Mouse (Mus musculus): ENCODE measurements around the gene Cpa1.

Cpa1 gene

GRCm38 (mm10) chr6:30620994-30621393 lies 18.0 kb upstream of the Cpa1 start:
- no peak for DNase-seq (ENCODE audit: low read depth, low spot score)

- DNase-seq (ENCODE audit: low read depth, low spot score), result no peak
These were observed 17.0 kb upstream of the Cpa1 start for GRCm38 (mm10) chr6:30621986-30622389.

DNA sequence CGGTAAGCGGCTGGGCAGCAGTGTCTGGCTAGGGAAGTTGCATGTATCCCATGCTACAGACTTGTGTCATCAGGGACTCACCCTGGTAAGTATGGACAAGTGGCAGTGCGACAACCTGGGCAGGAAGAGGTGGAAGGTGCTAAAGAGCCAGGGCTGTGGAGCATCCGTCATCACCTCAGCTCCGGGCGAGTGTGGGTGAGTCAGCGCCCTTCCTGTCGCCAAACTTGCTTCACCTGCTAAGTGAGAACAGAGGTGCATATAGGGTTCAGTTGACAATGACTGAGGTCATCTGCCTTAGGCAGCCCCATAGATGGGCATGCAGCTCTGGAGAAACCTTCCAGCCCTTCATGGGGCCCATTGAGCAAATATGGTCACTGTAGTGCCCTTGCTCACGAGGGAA lies 14.3 kb upstream of the Cpa1 start:
- DNase-seq (ENCODE audit: low read depth, low spot score), result no peak

DNA sequence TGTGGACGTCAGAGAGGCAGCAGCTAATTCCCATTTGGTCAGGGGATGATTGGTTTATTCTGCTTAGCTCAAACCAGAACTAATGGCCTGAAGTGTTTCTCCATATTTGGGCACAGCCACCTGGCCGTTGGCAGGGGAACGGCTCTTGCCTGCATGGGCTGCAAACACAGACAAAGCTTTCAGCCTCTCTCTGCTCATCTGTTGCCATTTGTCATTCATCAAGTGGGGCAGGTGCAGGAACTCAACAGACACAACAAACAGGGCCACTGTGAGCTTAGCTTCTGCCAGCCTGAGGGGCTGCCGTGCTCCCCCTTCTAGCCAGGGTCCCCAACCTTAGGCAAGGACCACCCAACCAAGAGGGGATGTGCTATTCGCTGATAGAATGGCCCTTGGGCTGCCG lies 10.9 kb upstream of the Cpa1 start:
- DNase-seq (ENCODE audit: low read depth, low spot score), result no peak

DNA sequence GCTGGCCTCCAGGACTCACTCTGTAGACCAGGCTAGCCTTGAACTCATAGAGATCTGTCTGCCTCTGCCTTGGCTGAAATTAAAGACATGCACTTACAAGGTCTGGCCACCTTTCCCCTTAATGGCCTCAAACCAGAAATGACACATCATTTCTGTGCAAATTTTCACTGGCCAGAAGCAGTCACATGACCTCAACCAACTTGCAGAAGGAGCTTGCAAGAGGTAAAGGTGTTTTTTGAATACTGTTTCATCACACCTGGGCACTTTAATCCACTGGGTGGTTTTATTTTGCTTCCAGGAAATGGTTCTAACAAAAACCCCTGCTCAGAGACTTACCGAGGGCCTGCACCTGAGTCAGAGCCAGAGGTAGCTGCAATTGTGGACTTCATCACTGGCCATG lies 9.0 kb upstream of the Cpa1 start:
- no peak for DNase-seq (ENCODE audit: low read depth, low spot score)

GRCm38 (mm10) chr6:30635361-30635862 lies 3.6 kb upstream of the Cpa1 start:
- no peak for DNase-seq (ENCODE audit: low read depth, low spot score)

DNA sequence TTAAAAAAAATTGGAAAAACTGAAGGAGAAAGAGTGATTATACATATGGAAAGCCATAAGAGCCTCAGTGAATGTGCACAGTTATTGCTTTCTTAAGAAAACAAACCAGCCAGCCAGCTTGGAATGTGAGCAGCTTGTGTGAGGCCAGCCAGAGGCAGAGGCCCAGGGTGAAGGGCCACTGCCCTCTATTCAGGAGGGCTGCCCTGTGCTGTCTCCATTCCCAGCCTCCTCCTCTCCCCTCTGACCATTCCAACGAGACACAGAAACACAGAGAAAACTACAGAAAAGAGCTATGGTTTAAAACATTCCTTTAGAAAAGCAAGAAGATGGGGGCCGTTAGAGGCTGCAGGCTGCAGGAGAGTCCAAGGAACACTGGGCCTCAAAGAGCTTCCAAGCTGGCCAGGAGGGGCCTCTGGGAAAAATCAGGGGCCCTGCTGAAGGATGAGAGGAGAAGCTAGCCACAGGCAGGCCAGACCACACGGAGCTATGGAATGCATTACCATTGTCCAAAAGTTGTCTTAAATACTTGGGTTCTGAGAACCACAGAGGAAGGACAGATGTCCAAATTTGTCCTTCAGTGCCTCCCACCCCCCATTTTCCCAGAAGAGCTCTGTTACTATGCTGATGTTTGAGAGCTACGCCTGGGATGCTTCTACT lies 2.7 kb upstream of the Cpa1 start:
- no peak for DNase-seq (ENCODE audit: low read depth, low spot score)

DNA sequence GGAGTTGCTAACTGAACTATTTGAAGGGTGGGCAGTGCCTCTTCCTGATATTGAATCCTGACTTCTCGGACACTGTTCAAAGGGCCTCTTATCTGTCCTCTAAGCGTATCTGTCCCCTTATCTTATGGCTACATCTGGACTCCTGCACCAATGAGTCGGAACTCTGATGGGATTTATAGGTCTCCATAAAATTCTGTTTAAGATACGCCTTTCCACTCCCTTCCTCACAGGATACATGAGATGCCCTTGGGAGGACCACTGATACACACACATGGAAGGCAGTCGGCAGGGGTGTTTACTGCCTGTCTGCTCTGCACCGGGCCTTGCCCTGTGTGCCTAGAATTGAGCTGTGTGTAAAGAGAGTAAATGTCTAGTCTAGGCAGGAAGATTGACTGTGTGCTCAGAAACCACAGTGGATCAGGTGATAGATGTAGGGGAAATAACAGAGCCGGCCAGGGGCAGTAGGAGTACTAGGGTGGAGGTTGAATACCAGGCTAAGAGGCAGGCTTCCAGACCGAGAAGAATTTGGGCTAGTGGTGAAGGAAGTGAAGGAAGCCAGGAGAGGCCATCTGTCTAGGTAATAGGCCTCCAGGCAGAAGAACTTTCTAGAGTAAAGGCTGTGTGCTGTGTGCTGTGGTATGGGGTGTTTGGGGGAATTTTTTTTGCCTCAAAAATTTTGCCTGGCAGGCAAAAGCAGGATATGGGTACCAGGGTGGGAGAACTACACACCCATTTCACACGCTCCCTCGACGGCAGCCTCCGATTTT lies 4.9 kb downstream of the Cpa1 start:
- no peak for DNase-seq (ENCODE audit: low read depth, low spot score)

DNA sequence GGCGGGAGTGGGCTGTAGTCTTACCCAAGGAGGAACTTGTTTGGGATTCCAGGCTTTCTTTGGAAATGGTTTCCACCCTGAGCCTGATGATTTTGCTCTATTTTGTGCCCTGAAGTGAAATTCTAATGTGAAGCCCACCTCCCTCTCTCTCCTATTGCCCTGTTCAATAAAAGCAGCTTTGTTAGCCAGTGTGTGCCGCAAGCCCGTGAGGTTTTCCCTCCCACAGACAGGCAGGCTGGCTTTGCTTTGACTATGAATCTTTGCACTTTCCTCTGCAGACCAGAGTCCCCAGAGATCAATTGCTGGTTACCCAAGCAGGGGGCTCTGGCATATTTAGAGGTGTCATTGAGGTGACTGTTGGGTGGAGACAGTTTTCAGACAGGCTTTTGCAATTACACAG lies 5.4 kb downstream of the Cpa1 start:
- no peak for DNase-seq (ENCODE audit: low read depth, low spot score)

DNA sequence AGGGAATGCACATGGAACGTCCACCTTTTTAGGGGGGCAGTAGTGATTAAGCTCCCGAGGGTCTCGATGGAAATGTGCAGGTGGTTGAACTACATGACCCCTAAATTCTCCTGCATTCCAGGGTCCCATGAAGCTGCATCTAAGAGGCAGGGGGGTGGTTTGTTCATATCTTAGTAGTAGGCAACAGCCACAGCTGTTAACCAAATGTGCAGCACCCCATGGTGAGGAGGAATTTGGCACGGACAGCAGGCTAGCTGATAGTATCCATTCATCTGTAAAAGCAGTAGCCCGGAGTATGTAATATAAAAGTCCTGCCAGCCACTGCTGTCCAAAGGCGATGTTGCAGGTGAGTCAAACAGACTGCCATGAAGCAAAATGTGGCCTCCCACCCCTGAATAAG lies 6.4 kb downstream of the Cpa1 start:
- no peak for DNase-seq (ENCODE audit: low read depth, low spot score)

DNA sequence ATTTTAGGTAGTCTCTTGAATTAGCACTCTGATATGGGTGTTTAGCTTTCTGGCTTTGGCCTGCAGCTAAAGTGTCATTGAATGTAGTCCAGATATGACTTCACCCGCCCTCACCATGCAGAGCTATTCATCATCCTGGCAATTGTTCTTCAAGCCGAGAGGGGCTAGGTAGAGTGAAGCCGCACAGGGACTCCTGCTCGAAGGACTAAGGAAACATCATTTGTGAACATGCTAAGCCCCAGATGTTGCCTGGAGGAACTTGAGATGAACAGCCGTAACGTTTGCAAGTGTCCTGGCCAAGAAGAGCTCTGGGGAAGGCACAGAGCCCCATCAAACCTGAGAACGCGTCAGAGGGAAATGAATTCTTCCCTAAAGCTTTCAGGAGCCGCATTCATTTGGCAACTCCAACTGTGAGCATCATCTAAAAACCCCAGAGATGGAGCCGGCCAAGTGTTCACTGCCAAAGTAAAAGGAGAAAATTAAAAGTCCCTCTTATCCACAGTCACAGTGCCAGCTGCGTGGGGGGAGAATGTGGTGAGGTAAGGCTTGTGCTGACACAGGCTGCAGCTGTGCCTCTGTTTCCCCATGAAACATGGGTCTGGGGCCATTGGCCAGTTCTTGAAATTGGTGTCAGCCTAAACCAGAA lies 10.8 kb downstream of the Cpa1 start:
- no peak for DNase-seq (ENCODE audit: low read depth, low spot score)

DNA sequence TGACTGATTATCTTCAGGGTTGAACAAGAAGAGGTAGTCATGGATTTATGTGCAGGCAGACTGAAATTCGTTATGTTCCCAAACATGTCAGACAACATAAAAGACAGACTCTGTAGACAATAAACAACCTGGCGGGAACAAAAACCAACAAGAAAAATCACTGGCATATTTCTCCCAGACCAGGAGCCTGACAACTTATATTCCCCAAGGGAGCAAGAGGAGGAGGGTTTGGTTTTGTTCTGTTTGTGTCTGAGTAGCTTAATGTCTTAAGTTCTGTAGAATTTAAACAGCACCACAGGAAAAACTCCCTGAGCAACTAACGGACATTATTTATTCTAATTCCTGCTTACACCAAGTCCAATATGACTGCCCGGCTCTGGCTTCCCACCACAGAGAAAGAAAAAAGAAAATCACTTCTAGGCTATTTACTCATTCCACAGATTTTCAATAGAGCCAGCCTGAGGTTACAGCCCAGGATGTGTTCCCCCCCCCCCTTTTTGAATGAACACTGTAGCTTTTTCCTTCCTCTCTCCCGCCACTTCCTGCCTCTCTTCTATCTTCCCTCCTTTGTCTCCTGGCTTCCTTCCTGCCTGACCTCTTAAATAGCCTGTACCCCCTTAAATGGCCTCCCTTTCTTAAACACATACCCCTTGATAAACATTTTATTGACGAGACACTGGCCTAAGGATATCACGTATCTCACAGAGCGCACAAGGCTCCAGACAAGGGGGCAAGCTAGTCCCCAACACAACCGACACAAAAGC lies 13.6 kb downstream of the Cpa1 start:
- no peak for DNase-seq (ENCODE audit: low read depth, low spot score)

GRCm38 (mm10) chr6:30653518-30653917 lies 14.5 kb downstream of the Cpa1 start:
- no peak for DNase-seq (ENCODE audit: low read depth, low spot score)

DNA sequence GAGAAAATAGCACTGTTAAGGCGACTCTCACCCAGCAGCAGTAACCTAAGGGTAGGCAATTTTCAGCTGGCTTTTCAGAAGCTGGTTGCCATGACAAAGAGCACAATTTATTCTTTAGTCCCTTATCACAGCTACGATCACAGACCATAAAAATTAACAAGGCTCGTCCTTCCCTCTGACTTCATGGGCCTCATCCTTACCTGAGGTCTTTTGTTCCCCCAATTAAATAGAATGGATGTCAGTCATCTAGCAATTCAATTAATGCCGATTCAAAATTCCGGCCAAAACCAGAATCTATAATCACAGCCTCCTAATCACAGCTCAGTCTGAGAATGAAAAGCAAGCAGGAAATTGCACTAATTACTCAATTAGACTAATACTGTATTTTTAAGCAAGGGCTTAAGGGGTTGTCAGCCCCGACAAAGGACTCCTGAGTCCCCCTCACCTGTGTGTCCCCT lies 15.4 kb downstream of the Cpa1 start:
- no peak for DNase-seq (ENCODE audit: low read depth, low spot score)

DNA sequence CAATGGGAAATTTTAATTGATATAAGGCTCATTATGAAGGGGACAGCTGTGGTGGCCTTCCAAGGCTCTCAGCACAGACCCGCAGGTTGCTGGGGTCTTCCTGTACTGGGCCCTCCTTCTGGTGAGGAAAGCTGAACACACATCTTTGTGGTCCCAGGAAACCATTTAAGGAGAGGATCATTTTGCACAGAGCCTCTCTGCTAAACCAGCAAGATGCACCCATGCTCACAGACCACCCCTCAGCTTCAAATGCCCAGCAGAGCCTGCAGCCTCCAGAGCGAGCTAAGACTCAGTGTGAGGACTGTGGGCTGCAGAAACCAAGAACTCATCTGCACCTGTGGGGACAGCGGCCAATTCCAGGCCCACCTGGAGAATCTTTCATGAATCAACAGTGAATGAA lies 15.9 kb downstream of the Cpa1 start:
- DNase-seq (ENCODE audit: low read depth, low spot score), result no peak

DNA sequence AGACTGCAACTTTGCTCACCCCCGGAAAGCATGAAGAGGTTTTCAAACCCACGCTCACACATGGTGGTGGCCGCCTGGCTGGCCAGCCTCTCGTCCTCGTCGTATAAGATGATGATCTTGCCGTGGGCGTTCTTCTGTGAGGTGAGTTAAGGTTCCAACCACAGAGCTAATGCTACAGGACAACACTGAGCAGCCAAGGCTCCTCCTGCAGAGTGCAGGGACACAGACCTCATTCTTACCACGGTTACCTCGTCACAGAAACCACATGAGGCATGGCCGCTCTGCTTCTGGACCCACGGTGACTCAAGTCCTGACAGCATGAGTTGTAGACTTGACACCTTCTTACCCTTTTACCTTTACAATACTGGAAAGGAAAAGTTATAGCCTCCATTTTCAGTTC lies 18.3 kb downstream of the Cpa1 start:
- DNase-seq (ENCODE audit: low read depth, low spot score), result no peak

DNA sequence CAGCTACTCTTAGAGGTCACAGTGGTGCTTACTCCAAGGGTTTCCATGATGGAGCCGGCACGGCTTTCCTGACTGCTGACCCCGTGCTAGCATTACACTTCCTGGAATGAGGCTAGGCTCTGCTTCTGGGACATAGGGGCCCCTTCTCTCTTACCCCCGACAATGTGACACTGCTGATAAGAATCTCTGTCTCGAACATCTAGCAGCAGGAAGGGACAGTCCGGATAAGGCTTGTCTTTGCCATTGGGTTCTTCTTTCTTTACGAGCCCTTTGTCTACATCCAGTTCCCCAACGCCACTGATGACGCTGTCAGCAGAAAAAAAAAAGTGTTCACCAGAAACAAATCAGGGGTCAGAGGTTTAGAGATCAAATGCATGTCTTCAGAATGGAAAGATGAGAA lies 19.6 kb downstream of the Cpa1 start:
- DNase-seq (ENCODE audit: low read depth, low spot score), result no peak

DNA sequence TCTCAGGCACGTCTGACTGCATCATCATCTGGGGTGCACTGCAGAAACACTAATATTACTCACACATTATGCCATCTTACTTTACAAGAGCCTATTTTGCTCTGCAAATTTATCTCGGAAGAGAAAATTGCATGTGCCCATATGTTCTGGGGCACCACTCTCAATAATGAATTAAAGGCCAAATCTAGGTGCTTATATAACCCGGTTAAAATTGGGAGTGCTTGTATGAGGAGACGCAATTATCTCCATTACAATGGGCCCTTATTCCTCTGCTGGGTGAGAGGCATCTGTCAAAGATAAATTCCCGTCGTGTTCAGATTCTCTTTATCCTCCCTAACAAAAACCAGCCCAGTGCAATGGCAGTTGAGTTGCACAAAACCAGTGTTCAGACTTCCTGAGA lies 25.8 kb downstream of the Cpa1 start:
- DNase-seq (ENCODE audit: low read depth, low spot score), result no peak

GRCm38 (mm10) chr6:30665296-30665695 lies 26.3 kb downstream of the Cpa1 start:
- no peak for DNase-seq (ENCODE audit: low read depth, low spot score)

DNA sequence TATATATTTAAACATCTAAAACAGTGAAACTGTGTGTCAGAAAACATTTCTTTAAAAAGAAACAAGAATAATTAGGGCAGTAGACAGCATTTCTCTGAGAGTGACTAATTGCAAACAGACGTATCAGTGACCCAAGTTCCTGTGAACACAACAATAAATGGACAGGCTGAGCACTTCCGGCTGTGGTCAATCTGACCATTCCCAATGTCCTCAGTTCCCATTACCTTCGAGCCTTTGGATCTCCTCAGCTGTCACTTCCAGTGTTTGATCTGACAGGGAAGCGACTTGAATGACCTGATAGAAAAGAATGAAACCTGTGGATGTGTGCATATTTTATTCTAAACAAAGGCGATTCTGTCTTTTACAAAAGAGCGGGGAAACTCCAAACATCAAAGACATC lies 27.0 kb downstream of the Cpa1 start:
- DNase-seq (ENCODE audit: low read depth, low spot score), result no peak

- DNase-seq (ENCODE audit: low read depth, low spot score), result no peak
These were observed 28.6 kb downstream of the Cpa1 start for GRCm38 (mm10) chr6:30667585-30667984.

DNA sequence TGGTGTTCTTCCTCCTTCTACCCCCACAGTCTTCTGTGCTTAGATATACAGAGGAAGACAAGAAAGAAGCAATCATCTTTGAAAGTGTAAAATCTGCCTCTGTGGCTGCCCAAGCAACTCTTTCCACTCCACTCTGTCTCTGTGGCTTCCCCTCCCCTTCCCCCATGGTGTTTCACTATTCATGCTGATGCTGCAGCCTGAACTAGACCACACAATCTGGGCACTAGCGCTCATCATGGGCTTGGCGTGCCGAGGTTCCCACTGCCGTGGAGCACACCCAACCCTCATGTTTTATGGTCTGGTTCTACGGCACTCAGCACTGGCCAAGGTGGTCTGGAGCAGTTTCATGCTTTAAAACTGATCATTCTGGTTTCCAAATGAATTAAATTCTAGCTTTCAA lies 32.7 kb downstream of the Cpa1 start:
- no peak for DNase-seq (ENCODE audit: low read depth, low spot score)

Data from R1 (cell line).